Mouse (Mus musculus): ENCODE measurements at regions not wholly inside any gene's neighbourhood (a gene's known extent, or its start where the extent isn't known, plus 50 kb on each side); places are given as distances from the start of the nearest gene placed in this dataset.
A peak's percentile ranks its signal among the peaks of the same experiment; 100 is the strongest.

DNA sequence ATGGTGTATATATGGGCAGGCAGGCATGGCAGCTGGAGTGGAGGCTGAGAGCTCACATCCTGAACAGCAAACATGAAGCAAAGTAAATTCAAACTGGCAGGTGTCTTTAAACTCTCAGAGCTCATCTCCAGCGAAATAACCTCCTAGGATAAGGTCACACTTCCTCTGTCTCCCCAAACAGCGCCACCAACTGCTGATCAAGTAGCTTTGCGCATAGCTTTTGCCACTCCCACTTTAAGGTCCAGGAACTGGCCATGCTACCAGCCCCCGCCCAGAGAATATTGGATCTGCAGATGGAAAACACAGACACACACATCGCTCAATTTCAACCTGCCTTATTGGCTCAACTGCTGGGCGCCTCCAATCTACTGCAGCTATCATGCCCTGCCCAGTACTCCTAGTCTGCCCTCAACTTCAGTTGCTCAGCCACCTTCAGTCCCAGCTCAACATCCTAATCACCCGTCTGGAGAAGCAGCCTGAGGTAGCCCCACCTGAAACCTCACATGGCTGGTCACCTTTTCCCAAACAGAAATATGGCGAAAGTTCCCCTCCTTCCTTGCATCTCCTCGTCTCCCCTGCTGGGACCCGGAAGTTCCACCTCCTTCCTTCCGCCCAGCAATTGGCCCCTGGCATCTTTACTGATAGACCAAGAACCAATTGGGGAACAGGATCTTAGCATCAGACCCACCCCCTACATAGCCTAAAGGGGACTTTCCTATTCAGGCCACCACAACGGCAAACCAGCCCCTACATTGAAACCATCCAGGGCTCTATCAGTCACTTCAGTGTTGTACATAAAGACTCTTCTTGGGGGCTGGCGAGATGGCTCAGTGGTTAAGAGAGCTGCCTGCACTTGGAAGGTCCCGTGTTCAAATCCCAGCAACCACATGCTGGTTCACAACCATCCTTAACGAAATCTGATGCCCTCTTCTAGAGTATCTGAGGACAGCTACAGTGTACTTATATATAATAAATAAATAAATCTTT is 70.4 kb upstream of the Slc38a4 start:
- peak; percentile 70 for DNase-seq

DNA sequence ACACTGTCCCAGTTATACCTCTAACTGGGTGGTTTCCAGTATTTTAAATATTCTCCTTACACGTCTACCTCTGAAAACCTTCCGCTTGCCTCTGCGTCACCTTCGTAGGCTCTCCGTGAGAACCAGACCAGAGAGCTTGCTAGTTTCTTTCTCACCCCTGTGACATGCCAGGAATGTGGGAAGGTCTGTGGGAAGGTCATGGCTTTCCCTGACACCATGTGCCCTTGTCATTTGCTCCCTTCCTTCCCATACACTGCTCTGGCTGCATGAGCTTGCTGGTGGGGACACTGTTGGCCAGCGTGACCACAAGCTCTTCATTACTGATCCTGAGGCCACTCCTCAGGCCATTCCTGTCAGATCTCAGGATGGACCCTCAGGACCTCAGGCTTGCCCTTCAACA is 66.5 kb upstream of the Slc38a4 start:
- DNase-seq: peak; percentile 41

DNA sequence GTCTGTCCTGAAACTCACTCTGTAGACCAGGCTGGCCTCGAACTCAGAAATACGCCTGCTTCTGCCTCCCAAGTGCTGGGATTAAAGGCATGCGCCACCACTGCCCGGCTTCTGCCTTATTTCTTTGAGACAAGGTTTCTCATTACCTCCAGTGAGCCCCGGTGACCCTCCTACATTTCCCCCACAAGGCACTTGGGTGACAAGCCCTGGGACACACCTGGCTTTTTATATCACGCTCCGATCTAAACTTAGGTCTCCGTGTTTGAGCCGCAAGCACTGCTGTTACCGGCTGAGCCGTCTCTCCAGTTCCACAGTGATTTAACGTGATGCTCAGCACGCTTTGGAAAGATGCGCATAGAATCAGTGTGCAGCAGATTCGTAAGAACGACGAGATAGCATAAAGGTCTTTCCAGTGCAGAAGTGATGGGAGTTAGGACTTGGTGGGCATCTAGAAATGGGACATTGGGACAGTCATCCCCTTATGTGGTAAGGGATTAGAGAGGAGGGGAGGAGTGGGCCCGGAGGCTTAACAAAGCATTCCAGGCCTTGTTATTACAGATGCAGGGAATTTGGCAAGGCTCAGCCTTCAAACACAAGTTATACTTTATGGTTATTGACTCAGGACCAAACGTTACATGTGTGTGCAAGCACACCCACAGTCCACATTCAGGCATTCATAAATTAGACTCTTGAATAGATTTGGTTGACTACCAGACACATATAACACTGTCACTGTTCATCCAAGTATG is 56.9 kb upstream of the Slc38a4 start:
- peak; percentile 58 for DNase-seq

DNA sequence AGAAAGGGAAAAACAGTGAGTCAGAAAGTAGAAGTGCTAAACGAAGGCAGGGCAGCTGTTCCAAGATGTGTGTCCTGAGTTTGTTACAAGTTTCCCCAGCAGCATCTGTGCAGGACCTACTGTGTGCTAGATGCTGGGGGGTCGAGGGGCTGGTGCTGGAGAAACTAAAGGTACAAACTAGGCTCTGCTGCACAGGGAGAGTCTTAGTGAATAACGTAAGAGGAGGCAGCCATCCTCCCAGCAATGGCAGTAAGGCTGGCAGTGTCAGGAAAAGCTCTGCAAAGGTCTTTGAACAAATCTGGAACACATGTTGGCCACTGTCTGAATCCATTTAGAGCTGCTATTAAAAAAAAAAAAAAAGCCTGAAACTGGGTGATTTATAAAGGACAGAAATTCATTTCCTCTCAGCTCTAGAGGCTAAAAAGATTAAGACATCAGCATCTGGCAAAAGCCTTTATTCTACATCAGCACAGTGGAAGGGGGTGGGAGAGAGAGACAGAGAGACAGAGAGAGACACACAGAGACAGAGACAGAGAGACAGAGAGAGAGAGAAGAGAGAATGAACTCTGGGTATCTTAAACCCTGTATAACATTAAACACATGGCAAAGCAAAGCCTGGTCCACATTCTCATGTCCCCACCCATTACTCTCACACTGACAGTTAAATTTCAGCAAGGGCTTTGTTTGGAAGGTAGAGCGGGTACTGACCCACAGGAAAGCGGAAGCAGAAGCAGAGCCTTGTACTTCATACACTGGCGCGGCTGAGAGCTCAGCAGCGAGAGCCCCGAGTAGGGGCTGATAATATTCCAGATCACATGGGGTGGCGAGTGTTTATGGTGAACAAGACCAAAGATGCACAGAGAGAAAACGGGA is 55.8 kb upstream of the Slc38a4 start:
- peak; percentile 70 for DNase-seq

DNA sequence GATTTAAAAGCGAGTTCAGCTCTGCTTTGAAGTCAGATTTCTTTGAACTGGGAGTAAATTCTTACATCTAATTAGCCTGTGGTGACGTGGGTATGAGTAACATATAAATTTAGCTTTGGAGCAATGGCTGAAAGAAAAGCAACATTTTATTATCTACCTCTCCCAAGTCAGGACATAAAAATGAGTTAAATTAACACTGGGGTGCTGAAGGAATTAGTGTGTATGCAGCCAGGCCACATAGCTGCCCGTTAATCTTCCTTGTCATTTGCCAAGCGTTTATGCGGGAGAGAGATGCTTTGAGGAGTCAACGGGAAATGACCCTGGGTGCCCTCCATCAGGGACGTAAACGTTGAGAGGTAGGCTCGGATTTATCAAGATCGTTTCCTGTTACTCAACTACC is 52.0 kb upstream of the Slc38a4 start:
- no peak for DNase-seq

DNA sequence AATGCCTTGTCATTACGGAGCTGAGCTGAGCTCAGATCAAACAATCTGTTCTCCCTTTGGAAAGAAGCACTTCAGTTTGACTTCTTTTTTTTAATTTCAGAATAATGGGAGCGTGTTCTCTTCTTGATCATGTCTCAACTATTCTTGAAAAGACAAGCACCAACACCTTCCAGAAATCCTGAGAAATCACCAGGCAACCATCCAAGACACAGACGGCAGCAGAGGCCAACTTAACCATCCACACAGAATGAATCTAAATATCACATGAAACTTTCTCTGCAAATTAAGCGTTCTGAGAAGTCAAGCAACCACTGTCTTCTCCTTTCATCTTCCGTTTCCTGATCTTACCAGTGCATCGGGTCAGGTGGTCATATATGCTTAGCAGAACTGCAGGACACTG is 50.8 kb upstream of the Slc38a4 start:
- peak; percentile 55 for DNase-seq
